Mouse (Mus musculus): ENCODE results near the gene Ddn.

DNA sequence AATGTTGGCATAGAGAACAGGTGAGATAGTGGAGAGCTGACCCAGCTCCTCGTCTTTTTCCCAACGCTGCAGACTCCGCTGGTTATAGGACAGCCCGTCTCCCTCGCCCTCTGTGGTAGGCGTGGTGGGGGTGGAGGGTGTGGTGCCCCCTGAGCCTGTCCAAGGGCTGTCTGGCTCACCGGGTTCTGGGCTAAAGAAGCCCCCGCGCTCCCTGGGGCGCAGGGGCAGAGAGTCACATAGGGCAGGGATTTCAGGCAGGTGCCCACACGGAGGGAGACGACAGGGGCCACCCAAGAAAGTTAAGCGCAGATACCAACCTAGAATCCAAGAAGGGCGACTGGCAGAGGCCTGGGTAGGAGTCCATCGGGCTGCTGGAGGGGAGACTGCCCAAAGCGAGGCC is 44.9 kb upstream of the Ddn start:
- TF ChIP-seq CHD2 (IDR thresholded peaks at IDR 0.05; ENCODE audit: low read depth, low read length) (no peak), ZC3H11A (IDR thresholded peaks at IDR 0.05; ENCODE audit: borderline replicate concordance, low read depth, low read length) (no peak)

Data from ES-E14 (cell line).